Mouse (Mus musculus): ENCODE measurements at regions not wholly inside any gene's neighbourhood (a gene's known extent, or its start where the extent isn't known, plus 50 kb on each side); places are given as distances from the start of the nearest gene placed in this dataset.

GRCm38 (mm10) chr17:40455920-40456319 lies 63.9 kb upstream of the Esp8 start:
- Histone ChIP-seq H3K4me3 (no peak overlapping the region), H3K27ac (no peak overlapping the region)
- intact Hi-C loops (cut with DNase I) = no loop called here
- DNase-seq (ENCODE audit: extremely low spot score in 1 of 2, low spot score in 2 of 2) = no peak
- no peak for TF ChIP-seq CTCF (IDR thresholded peaks at IDR 0.05)

DNA sequence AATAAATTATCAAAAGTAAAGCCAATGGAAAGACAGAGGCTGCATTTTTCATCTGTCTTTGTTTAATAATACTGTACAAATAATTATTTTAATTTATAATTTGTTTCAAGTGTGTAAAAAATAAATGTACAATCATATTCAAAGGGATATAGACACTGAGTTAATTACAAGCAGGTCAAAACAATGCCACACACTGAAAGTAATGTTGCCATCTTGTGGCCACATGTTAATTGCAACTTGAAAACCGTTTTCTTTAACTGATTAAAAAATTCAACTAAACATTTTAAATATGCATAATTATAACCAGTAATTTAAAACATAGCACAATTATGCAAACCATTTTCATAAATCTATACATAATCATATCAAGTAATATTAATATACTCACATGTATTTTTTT lies 89.4 kb upstream of the Esp8 start:
- no peak for DNase-seq (ENCODE audit: extremely low spot score in 1 of 2, low spot score in 2 of 2)
- Histone ChIP-seq H3K27ac (no peak overlapping the region), H3K4me3 (no peak overlapping the region)
- intact Hi-C loops (cut with DNase I) = no loop called here
- TF ChIP-seq CTCF (IDR thresholded peaks at IDR 0.05) = peak; percentile 60

DNA sequence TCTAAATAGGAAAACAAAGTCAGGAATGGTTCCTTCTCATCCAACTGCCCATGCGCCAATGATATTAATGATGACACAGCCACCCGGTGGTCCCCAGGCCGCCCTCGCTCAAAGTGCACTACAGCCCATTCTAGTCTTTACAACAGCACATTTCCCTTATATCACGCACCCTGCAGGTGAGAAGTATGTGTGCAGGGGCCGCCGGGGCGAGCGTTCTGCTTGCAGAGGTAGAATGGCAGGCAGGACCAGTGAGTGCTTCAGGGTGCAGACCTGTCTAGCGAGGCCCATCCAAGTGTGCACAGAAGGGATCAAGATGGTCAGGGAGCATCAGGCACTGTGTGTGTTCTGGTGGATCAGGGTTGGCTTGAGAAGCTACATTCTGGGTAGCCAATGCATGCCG lies 99.6 kb upstream of the Crisp1 start:
- no peak for TF ChIP-seq CTCF (IDR thresholded peaks at IDR 0.05)
- H3K4me3 ChIP-seq = no peak overlapping the region
- no peak for DNase-seq (ENCODE audit: extremely low spot score in 1 of 2, low spot score in 2 of 2)
- H3K27ac ChIP-seq = no peak overlapping the region
- intact Hi-C loops (cut with DNase I) = no loop called here

GRCm38 (mm10) chr17:40384567-40384966 lies 65.6 kb upstream of the Crisp1 start:
- no peak overlapping the region for H3K27ac ChIP-seq
- H3K4me3 ChIP-seq = no peak overlapping the region
- intact Hi-C loops (cut with DNase I) = no loop called here
- no peak for DNase-seq (ENCODE audit: extremely low spot score in 1 of 2, low spot score in 2 of 2)
- TF ChIP-seq CTCF (IDR thresholded peaks at IDR 0.05) = peak; percentile 31

- intact Hi-C loops (cut with DNase I) = no loop called here
- H3K4me3 ChIP-seq = no peak overlapping the region
- TF ChIP-seq CTCF (IDR thresholded peaks at IDR 0.05) = no peak
- no peak overlapping the region for H3K27ac ChIP-seq
- DNase-seq (ENCODE audit: extremely low spot score in 1 of 2, low spot score in 2 of 2) = no peak
Measured at GRCm38 (mm10) chr17:40372747-40373146, 53.7 kb upstream of the Crisp1 start.
